Mouse (Mus musculus): ENCODE results near the gene Rbfox3. TPM values are rescaled to one million over a fixed set of nuclear protein-coding genes. Genes with fewer than 3 reads are reported as not detected.
A peak's percentile ranks its signal among the peaks of the same experiment; 100 is the strongest.

Rbfox3 gene
- polyA plus RNA-seq, 1 experiment from 2014 or later = 56.3 TPM

DNA sequence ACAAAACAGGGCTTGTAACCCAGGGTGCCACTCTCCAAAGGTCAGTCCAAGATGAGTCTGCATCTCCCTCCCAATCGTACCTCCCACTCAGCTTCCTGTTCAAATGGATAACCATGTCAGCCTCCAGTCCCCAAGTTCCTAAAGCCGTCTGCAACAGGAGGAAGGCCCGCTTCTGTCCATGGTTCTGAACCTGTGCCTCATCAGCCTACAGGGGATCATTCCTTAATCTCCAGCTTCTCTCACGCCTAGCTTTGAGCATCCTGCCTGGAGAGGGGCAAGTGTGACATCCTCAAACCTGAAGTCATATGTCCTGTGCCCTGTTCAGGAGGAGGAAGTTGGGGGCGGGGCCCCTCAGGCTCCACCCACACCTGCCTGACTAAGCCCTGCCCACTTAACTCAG, 15.7 kb upstream of the Rbfox3 start:
- H3K36me3 ChIP-seq (ENCODE audit: control insufficient read depth, insufficient read depth) = no peaks in the 10 kb centered on the region
- no peak overlapping the region for H3K4me2 ChIP-seq (ENCODE audit: low read length)
- no peaks in the 10 kb centered on the region for H3K27me3 ChIP-seq (replicated peaks; ENCODE audit: control insufficient read depth, insufficient read depth, low read length)
- ATAC-seq = no peak
- peaks cover 5% of the 10 kb centered on the region; the same call in 1 of the 2 replicates for H3K9me3 ChIP-seq (ENCODE audit: control insufficient read depth, low read length)
- H3K4me3 ChIP-seq (replicated peaks; ENCODE audit: low read length) = no peak overlapping the region
- no peaks in the 10 kb centered on the region for H3K4me1 ChIP-seq (replicated peaks; ENCODE audit: control insufficient read depth, insufficient read depth, low read length)
- whole genome bisulfite sequencing = 16% methylated on average over 5 of the region's 5 CpGs
- no peak overlapping the region for H3K9ac ChIP-seq (replicated peaks; ENCODE audit: low read depth, low read length)
- no peak overlapping the region for H3K27ac ChIP-seq (ENCODE audit: low read length)

GRCm38 (mm10) chr11:118921852-118922251, 10.5 kb upstream of the Rbfox3 start:
- no peak for ATAC-seq
- Histone ChIP-seq H3K36me3 (ENCODE audit: control insufficient read depth, insufficient read depth) (no peaks in the 10 kb centered on the region), H3K4me2 (ENCODE audit: low read length) (no peak overlapping the region), H3K27ac (ENCODE audit: low read length) (no peak overlapping the region), H3K27me3 (replicated peaks; ENCODE audit: control insufficient read depth, insufficient read depth, low read length) (no peaks in the 10 kb centered on the region), H3K9ac (replicated peaks; ENCODE audit: low read depth, low read length) (no peak overlapping the region), H3K4me1 (replicated peaks; ENCODE audit: control insufficient read depth, insufficient read depth, low read length) (peaks cover 5% of the 10 kb centered on the region), H3K9me3 (ENCODE audit: control insufficient read depth, low read length) (no peaks in the 10 kb centered on the region), H3K4me3 (replicated peaks; ENCODE audit: low read length) (no peak overlapping the region)
- WGBS = 87% methylated on average over 6 of the region's 6 CpGs

- H3K4me2 ChIP-seq (ENCODE audit: low read length) = peak overlapping the region; percentile 22
- peak overlapping the region; percentile 44 for H3K9ac ChIP-seq (replicated peaks; ENCODE audit: low read depth, low read length)
- no peaks in the 10 kb centered on the region for H3K27me3 ChIP-seq (replicated peaks; ENCODE audit: control insufficient read depth, insufficient read depth, low read length)
- no peaks in the 10 kb centered on the region for H3K36me3 ChIP-seq (ENCODE audit: control insufficient read depth, insufficient read depth)
- 10% methylated on average over 15 of the region's 15 CpGs for WGBS
- H3K27ac ChIP-seq (ENCODE audit: low read length) = peak overlapping the region; percentile 53
- H3K4me3 ChIP-seq (replicated peaks; ENCODE audit: low read length) = no peak overlapping the region
- peaks cover 15% of the 10 kb centered on the region for H3K4me1 ChIP-seq (replicated peaks; ENCODE audit: control insufficient read depth, insufficient read depth, low read length)
- peak; percentile 36 for ATAC-seq
- no peaks in the 10 kb centered on the region for H3K9me3 ChIP-seq (ENCODE audit: control insufficient read depth, low read length)
Observed at GRCm38 (mm10) chr11:118916423-118917030, 5.1 kb upstream of the Rbfox3 start.

DNA sequence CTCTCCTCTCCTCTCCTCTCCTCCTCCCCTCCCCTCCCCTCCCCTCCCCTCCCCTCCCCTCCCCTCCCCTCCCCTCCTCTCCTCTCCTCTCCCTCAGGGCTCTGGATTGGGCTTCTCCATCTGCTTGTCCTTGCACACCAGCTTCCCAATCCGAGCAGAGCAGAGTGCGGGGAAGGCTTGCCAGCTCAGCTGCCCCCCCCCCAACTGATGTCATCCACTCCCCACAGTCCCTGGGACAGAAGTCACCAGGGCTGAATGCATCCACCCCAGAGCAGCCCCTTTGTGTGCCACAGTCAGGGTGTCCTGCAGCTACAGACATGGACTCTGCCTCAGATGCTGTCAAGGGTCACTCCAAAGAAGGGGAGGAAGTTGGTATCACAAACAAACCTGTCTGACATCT, 4.5 kb upstream of the Rbfox3 start:
- Histone ChIP-seq H3K4me2 (ENCODE audit: low read length) (no peak overlapping the region), H3K36me3 (ENCODE audit: control insufficient read depth, insufficient read depth) (no peaks in the 10 kb centered on the region), H3K9me3 (ENCODE audit: control insufficient read depth, low read length) (no peaks in the 10 kb centered on the region), H3K27me3 (replicated peaks; ENCODE audit: control insufficient read depth, insufficient read depth, low read length) (no peaks in the 10 kb centered on the region), H3K4me3 (replicated peaks; ENCODE audit: low read length) (no peak overlapping the region), H3K27ac (ENCODE audit: low read length) (no peak overlapping the region), H3K9ac (replicated peaks; ENCODE audit: low read depth, low read length) (no peak overlapping the region; the same call in 1 of the 2 replicates), H3K4me1 (replicated peaks; ENCODE audit: control insufficient read depth, insufficient read depth, low read length) (peaks cover 18% of the 10 kb centered on the region)
- 10% methylated on average over 2 of the region's 2 CpGs for WGBS
- ATAC-seq = 0 out of 2 replicates have a peak, but pooled peaks have one; percentile 29

- Histone ChIP-seq H3K27ac (ENCODE audit: low read length) (no peak overlapping the region), H3K4me3 (replicated peaks; ENCODE audit: low read length) (no peak overlapping the region), H3K36me3 (ENCODE audit: control insufficient read depth, insufficient read depth) (no peaks in the 10 kb centered on the region), H3K4me1 (replicated peaks; ENCODE audit: control insufficient read depth, insufficient read depth, low read length) (peaks cover 26% of the 10 kb centered on the region), H3K9me3 (ENCODE audit: control insufficient read depth, low read length) (no peaks in the 10 kb centered on the region), H3K27me3 (replicated peaks; ENCODE audit: control insufficient read depth, insufficient read depth, low read length) (no peaks in the 10 kb centered on the region), H3K9ac (replicated peaks; ENCODE audit: low read depth, low read length) (no peak overlapping the region), H3K4me2 (ENCODE audit: low read length) (no peak overlapping the region)
- WGBS = 81% methylated on average over 6 of the region's 6 CpGs
- no peak for ATAC-seq
Observed at GRCm38 (mm10) chr11:118912686-118913085, 1.3 kb upstream of the Rbfox3 start.

- Histone ChIP-seq H3K36me3 (ENCODE audit: control insufficient read depth, insufficient read depth) (no peaks in the 10 kb centered on the region), H3K9me3 (ENCODE audit: control insufficient read depth, low read length) (no peaks in the 10 kb centered on the region), H3K4me1 (replicated peaks; ENCODE audit: control insufficient read depth, insufficient read depth, low read length) (peaks cover 29% of the 10 kb centered on the region), H3K4me2 (ENCODE audit: low read length) (no peak overlapping the region), H3K27ac (ENCODE audit: low read length) (no peak overlapping the region), H3K27me3 (replicated peaks; ENCODE audit: control insufficient read depth, insufficient read depth, low read length) (peaks cover 8% of the 10 kb centered on the region; the same call in 1 of the 2 replicates), H3K9ac (replicated peaks; ENCODE audit: low read depth, low read length) (no peak overlapping the region), H3K4me3 (replicated peaks; ENCODE audit: low read length) (no peak overlapping the region)
- ATAC-seq = no peak
- 77% methylated on average over 10 of the region's 10 CpGs for WGBS
Observed at GRCm38 (mm10) chr11:118910756-118911155, 641 bp downstream of the Rbfox3 start.

DNA sequence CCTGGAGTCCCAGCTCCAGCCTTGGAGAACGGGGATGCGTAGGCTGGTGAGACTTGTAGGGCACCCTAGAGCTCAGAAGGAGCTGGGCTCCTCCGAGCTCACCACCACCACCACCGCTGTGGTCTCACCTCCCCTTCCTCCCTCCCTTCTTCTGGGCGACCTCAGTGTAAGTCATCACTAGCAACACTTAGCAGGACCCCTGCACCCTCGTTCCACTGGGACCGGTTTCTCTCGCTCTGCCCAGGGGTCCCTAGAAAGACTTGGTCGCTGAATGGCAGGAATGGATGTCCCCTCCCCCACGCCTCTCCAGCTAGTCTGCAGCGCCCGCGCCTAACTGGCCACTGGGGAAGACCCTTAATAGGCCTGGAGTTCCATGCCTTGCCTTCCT, 1.6 kb downstream of the Rbfox3 start:
- Histone ChIP-seq H3K4me2 (ENCODE audit: low read length) (peak overlapping the region; percentile 92), H3K4me1 (replicated peaks; ENCODE audit: control insufficient read depth, insufficient read depth, low read length) (peaks cover 38% of the 10 kb centered on the region), H3K27ac (ENCODE audit: low read length) (peak overlapping the region; percentile 93), H3K9ac (replicated peaks; ENCODE audit: low read depth, low read length) (peak overlapping the region; percentile 96), H3K9me3 (ENCODE audit: control insufficient read depth, low read length) (no peaks in the 10 kb centered on the region), H3K36me3 (ENCODE audit: control insufficient read depth, insufficient read depth) (no peaks in the 10 kb centered on the region), H3K27me3 (replicated peaks; ENCODE audit: control insufficient read depth, insufficient read depth, low read length) (peaks cover 8% of the 10 kb centered on the region; the same call in 1 of the 2 replicates), H3K4me3 (replicated peaks; ENCODE audit: low read length) (peak overlapping the region; percentile 89)
- under 1% methylated on average over 13 of the region's 13 CpGs for WGBS
- ATAC-seq = peak; percentile 43; the same call in 1 of the 2 replicates

DNA sequence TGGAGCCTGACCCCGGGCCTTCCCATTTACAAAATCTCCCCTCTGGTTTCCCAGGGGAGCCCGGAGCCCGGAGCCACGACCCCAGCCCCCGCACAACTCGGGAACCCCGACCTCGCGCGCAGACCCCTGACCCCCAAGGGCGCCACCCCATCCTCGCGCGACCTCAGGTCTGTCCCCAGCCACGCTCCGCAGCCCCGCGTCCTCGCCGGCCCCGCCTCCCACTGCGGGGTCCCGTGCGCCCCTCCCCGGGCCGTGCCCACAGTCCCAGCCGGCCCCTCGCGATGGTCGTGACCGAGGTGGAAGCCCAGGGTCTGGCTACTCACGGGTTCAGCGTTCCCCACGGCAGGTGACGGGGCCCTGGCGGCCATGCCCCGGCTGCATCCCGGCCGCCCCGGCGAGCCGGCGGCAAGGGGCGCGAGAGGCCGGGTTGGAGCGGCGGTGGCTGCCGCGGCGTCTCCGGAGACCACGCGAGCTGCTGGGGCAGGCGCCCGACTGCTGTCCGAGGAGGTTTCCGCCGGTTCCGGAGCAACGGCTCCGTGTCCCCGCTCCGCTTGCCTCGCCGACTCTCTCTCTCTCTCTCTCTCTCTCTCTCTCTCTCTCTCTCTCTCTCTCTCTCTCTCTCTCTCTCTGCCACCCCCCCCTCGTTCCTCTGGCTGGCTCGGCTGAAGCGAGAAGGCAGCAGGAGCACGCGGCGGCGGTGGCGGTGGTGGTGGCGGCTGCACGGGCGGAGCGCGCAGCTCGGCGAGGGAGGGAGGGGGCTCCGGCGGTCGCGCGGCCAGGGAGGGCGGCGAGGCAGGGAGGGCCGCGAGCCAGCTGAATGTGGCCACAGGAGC, 2.2 kb downstream of the Rbfox3 start:
- no peaks in the 10 kb centered on the region for H3K9me3 ChIP-seq (ENCODE audit: control insufficient read depth, low read length)
- peak overlapping the region; percentile 89 for H3K4me3 ChIP-seq (replicated peaks; ENCODE audit: low read length)
- peak; percentile 58 for ATAC-seq
- H3K36me3 ChIP-seq (ENCODE audit: control insufficient read depth, insufficient read depth) = no peaks in the 10 kb centered on the region
- peaks cover 39% of the 10 kb centered on the region for H3K4me1 ChIP-seq (replicated peaks; ENCODE audit: control insufficient read depth, insufficient read depth, low read length)
- H3K27ac ChIP-seq (ENCODE audit: low read length) = peak overlapping the region; percentile 93
- peaks cover 8% of the 10 kb centered on the region; the same call in 1 of the 2 replicates for H3K27me3 ChIP-seq (replicated peaks; ENCODE audit: control insufficient read depth, insufficient read depth, low read length)
- peak overlapping the region; percentile 92 for H3K4me2 ChIP-seq (ENCODE audit: low read length)
- WGBS = under 1% methylated on average over 71 of the region's 90 CpGs
- peak overlapping the region; percentile 96 for H3K9ac ChIP-seq (replicated peaks; ENCODE audit: low read depth, low read length)

- Histone ChIP-seq H3K4me1 (replicated peaks; ENCODE audit: control insufficient read depth, insufficient read depth, low read length) (peaks cover 39% of the 10 kb centered on the region), H3K27me3 (replicated peaks; ENCODE audit: control insufficient read depth, insufficient read depth, low read length) (peaks cover 8% of the 10 kb centered on the region; the same call in 1 of the 2 replicates), H3K4me2 (ENCODE audit: low read length) (peak overlapping the region; percentile 92), H3K36me3 (ENCODE audit: control insufficient read depth, insufficient read depth) (no peaks in the 10 kb centered on the region), H3K4me3 (replicated peaks; ENCODE audit: low read length) (peak overlapping the region; percentile 89), H3K27ac (ENCODE audit: low read length) (peak overlapping the region; percentile 93), H3K9me3 (ENCODE audit: control insufficient read depth, low read length) (no peaks in the 10 kb centered on the region), H3K9ac (replicated peaks; ENCODE audit: low read depth, low read length) (peak overlapping the region; percentile 96)
- under 1% methylated on average over 51 of the region's 52 CpGs for WGBS
- peak; percentile 24 for ATAC-seq
Observed at GRCm38 (mm10) chr11:118908431-118908980, 2.9 kb downstream of the Rbfox3 start.
